Mouse (Mus musculus): ENCODE data around the gene Mrps21. TPM values are rescaled to one million over a fixed set of nuclear protein-coding genes. Genes with fewer than 3 reads are reported as not detected.

Gene Mrps21
- 417 and 460 TPM in 2 replicates for polyA plus RNA-seq (2015; fragmentation: Nextera tagmentation; extraction: Ambion mirVana)

DNA sequence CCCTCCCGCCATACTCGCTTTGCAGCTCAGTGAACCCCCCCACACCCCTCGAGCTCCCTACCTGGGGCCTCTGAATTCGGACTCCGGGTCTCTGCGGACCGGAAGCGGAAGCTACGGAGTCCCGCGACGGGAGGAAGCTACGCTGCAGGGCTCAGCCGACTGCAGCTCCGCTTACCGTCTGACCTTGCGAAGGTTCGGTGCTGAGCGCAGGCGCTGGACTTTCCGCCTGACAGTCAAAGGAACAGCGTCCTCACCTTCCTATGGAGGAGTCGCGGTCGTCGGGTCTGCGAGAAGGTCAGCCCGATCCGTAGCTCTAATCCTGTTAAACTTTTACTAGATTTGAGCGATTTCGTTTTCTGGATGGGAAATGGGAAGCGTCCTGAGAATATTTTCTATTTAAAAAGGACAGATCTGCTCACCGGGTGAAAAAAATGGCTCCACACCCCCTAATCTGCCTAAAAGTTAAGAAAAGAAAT is at the start of gene Mrps21:
Gene Mrps21, minus strand, starts transcription at position 128 of the 476 bp plus-strand sequence.

DNA sequence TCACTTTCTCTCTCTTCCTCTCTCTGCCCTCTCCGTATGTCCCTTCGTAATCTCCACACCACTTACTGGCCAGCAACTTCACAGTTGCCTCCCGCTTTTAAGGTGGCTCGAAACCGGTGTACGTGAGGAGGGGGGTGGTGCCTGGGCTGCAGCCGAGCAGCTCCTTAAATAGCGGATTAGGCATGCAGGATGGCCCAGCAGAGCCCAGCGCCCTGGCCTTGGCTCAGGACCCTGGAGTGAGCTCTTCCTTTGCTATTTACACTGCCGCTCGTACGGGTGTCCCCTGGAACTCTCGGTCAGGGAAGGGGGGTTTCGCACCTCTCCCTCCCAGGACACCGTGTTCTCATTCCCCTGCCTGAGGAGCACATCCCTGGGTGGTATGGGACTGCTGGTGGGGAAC is 33.2 kb upstream of the Mrps21 start, which contains the start of gene Car14:
Gene Car14, minus strand, starts transcription at position 124 of the 400 bp plus-strand sequence.

DNA sequence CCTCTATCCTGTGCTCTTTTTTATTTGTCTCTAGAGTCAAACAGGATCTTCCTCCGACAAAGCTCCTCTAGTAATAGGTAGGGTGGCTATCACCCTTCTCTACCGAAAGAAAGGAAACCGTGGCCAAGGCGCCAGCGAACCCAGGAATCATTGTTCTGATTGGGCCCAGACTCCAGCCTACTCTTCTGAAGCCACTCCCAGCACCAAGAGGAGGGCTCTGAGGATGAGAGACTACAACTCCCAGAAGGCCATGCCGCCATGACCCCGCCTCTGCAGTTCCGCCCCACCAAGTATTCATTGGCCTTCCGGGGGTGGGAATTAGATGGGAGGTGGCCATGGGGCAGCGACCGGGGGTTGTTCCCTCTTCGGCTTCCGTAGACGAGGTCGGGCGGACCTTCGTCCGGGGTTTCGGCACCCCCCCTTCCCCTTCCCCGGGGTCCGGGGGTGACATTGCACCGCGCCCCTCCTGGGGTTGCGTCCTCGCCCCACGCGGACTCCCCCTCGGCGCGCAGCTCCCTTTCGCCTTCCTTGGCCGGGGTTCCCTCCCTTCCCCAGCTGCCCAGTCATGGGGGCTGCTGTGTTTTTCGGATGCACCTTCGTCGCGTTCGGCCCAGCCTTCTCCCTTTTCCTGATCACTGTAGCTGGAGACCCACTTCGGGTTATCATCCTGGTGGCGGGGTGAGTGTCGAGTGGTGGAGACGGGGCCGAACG is 22.4 kb upstream of the Mrps21 start, which contains the start of gene Aph1a:
Gene Aph1a, plus strand, starts transcription at position 364 of the 711 bp plus-strand sequence.

DNA sequence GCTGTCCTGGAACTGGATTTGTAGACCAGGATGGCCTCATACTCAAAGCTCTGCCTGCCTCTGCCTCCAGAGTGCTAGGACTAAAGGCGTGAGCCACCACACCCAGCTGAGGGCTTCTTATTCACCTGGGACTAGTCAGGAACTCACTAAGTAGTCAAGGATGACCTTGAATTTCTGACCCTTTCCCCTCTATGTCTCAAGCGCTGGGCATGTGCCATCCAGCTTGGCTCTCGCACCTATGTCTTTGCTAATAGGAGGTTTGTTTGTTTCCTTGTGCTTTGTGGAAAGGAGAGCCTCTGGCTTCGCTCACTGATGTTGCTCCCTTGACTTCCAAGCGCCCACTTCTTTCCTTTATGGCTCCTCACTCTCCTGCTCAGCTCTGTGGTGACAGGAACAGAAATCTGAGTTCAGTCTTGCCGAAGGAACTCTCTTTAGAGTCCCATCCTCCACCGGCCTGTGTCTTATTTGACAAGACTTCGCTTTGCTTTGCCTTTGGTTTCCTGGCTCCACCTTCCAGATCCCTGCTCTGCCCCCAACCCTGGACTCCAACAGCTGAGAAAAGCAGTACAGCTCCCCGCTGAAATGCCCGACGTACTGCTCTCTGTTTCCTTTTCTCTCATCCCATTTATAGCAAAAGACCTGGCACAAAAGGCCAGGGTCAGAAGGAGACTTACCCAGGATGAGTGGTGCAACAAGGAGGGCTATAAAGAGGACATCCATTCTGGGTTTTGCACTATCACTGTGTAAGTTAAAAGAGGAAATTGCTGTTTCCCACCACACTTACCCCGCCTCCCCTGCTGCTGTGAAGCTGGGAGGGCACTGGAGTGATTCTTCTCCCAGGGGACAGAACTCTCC is 20.1 kb upstream of the Mrps21 start, which contains the start of gene BC028528:
Gene BC028528, minus strand, starts transcription at position 795 of the 855 bp plus-strand sequence.

DNA sequence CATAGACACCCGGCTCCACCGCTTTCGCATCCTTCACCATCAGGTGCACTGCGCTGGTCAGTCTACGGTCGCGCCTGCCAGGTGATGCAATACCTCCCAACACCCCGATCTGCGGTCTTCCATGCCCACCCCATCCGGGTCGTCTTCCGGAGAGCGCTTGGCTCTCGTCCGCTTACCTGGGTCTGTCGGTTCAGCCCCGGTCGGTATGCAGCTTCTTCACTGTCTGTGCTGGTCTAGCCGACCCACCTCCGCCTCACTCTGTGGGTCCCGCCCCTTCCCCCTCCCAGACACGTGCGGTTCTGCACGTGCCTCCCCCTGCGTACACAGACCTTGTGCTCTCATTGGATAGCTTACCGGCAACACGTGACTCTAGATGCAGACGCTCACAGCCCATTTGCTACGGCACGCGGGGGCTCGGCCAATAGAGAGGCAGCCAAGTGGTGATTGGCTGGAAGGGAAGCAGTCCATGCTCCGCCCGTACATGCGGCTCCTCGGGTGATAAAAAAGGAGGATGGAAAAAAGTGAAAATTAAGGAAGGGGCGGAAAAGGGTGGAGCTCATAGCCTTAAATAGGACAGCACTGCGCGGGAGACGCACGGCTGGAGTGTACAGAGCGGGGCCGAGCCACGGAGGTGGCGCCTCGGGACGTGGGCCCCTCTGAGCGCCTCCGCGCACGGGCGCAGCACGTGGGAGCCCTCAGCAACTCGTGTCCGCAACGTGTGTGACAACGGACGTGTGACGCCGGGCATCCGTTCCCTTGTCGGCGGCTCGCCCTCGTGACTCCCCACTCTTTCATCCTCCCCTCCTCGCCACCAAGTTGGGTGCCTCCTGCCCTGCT is 10.9 kb upstream of the Mrps21 start, which contains the start of gene Ciart:
Gene Ciart, minus strand, starts transcription at position 273 of the 837 bp plus-strand sequence.

DNA sequence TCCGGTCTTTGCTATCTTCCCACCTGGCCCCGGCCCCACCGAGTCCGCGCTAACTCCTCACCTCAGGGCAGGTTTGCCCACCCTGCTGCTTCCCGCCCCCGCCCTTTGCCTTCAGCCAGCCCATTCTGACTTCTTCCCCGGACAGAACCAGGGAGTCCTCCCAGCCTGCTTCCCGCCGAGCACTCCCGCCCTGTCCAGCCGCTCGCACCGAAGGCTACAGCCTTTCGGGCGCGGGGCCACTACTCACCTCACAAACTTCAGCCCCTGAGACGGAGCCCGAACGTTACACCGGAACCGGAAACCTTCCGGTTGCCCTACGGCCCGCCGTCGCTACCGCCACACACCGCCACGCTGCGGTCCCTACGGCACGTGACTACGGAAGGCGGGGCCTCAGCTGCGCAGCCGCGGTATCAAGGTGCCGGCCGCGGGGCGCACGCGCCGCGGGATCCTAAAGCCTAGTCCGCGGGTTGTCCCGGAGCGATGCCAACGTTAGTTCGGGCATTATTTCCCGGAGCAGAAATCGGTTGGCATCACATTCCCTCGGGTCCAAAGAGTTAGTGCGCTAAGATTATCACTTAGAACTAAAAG is 15.7 kb downstream of the Mrps21 start, which contains the start of gene Prpf3:
Gene Prpf3, minus strand, starts transcription at position 384 of the 588 bp plus-strand sequence.

DNA sequence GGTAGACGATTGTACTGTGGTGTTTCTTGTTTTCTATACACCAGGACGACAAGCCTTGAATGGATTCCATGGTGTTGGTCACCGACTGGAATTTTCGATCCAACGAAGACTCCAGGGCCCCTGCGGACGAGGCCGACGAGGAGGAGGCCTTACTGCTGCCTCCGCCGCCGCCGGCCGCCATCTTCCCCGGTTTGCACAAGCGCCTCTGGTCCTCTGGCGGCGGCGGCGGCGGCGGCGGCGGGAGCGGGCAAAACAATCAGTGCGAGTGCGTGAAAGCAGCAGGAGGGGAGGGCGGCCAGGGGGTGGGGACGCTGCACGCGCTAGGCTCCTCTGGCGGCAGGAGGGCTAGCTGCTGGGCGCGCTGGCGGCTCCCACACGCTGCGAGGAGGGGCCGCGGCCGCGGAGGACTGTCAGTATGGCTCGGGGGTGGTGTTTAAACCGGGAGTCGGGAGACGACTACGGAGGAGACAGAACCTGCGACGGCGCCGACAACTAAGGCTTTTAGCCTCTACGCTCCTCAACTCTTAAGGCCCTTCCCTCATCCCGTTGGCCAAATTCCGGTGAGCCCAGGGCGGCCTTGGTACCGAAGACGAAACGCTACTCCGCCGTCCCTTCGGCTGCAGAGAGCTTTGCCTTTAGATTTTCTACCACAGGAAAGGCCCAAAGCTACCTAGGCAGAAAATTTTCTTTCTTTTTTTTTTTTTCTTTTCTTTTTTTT is 52.6 kb downstream of the Mrps21 start, which contains the start of gene Rprd2:
Gene Rprd2, minus strand, starts transcription at position 293 of the 718 bp plus-strand sequence.

Other genes with a start within 250 kb of the Mrps21 start
- gene Ensa, start 246.5 kb downstream of the Mrps21 start, polyA plus RNA-seq (2015; fragmentation: Nextera tagmentation; extraction: Ambion mirVana), result 65.8 and 73.1 TPM in 2 replicates
- 79.8 and 89.8 TPM in 2 replicates for gene Mcl1, start 212.7 kb downstream of the Mrps21 start, polyA plus RNA-seq (2015; fragmentation: Nextera tagmentation; extraction: Ambion mirVana)
- gene Adamtsl4, start 183.6 kb downstream of the Mrps21 start, polyA plus RNA-seq (2015; fragmentation: Nextera tagmentation; extraction: Ambion mirVana), result 9.6 and 14.0 TPM in 2 replicates
- 338 and 413 TPM in 2 replicates for gene Ecm1, start 131.9 kb downstream of the Mrps21 start, polyA plus RNA-seq (2015; fragmentation: Nextera tagmentation; extraction: Ambion mirVana)
- 23.1 and 33.9 TPM in 2 replicates for gene Tars2, start 111.3 kb downstream of the Mrps21 start, polyA plus RNA-seq (2015; fragmentation: Nextera tagmentation; extraction: Ambion mirVana)
- 15.8 and 21.5 TPM in 2 replicates for gene Rprd2, start 52.7 kb downstream of the Mrps21 start, polyA plus RNA-seq (2015; fragmentation: Nextera tagmentation; extraction: Ambion mirVana)
- 12.8 and 15.7 TPM in 2 replicates for gene Prpf3, start 15.6 kb downstream of the Mrps21 start, polyA plus RNA-seq (2015; fragmentation: Nextera tagmentation; extraction: Ambion mirVana)
- gene Ciart, start 10.7 kb upstream of the Mrps21 start, polyA plus RNA-seq (2015; fragmentation: Nextera tagmentation; extraction: Ambion mirVana), result 1.6 TPM in 2 replicates
- 32.2 and 76.3 TPM in 2 replicates for gene BC028528, start 20.5 kb upstream of the Mrps21 start, polyA plus RNA-seq (2015; fragmentation: Nextera tagmentation; extraction: Ambion mirVana)
- gene Aph1a, start 22.4 kb upstream of the Mrps21 start, polyA plus RNA-seq (2015; fragmentation: Nextera tagmentation; extraction: Ambion mirVana), result 27.3 and 44.6 TPM in 2 replicates
- gene Car14, start 33.2 kb upstream of the Mrps21 start, polyA plus RNA-seq (2015; fragmentation: Nextera tagmentation; extraction: Ambion mirVana), result 1.1 and 1.3 TPM in 2 replicates
- gene Anp32e, start 57.7 kb upstream of the Mrps21 start, polyA plus RNA-seq (2015; fragmentation: Nextera tagmentation; extraction: Ambion mirVana), result 65.3 and 81.3 TPM in 2 replicates
- gene Plekho1, start 124.5 kb upstream of the Mrps21 start, polyA plus RNA-seq (2015; fragmentation: Nextera tagmentation; extraction: Ambion mirVana), result 25.3 and 38.4 TPM in 2 replicates
- 44.5 and 48.8 TPM in 2 replicates for gene Vps45, start 186.9 kb upstream of the Mrps21 start, polyA plus RNA-seq (2015; fragmentation: Nextera tagmentation; extraction: Ambion mirVana)
- gene Otud7b, start 233.0 kb upstream of the Mrps21 start, polyA plus RNA-seq (2015; fragmentation: Nextera tagmentation; extraction: Ambion mirVana), result 10.6 and 16.1 TPM in 2 replicates

All from adrenal gland, postnatal 0 days (tissue).